Mouse (Mus musculus) right cerebral cortex, postnatal 4 days (tissue): ENCODE data around the gene Pde4d.
A peak's percentile ranks its signal among the peaks of the same experiment; 100 is the strongest.

ENCODE experiments used
- DNase-seq: peaks from one replicate; pipeline ENCODE4 v3.0.0-alpha.2; 2022

The Pde4d gene

DNA sequence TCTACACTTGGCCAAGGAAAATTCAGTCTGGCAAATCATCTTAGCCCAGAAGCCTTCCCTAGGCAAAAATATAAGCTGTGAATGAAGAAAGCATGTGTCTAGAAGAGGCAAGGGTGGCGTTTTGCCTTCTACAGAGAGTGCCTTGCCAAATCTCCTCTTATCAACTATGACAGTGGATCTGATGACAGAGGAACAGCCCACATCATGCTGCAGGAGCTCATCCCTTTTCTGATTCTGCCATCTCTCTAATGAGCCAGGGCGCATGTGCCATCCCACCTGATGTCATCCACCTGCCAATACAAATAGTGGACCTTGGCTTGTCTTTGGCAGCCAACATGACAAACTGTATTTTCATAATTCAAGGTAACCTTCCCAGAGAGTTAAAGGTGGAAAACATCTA, 1154.3 kb downstream of the Pde4d start:
- no peak for DNase-seq

DNA sequence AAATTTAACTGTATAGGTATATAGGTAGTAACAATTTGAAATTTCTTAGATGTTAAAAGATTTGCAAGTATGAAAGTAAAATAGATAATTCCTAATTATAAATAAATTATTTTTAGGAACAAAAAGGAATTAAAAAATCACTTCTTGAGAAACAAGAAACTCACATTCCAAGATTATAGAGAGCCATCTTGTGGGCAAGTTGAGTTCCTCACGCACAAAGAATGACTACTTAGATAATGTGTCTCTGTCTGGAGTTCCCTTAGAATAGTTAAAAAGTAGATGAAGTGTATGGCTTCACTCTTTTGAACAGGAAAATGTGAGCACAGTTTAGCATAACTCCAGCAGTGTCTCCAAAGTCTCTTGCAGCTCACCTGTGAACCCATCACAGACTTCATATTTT, 1155.4 kb downstream of the Pde4d start:
- no peak for DNase-seq

- DNase-seq = no peak
These were observed 1159.5 kb downstream of the Pde4d start for GRCm38 (mm10) chr13:109609106-109609804.

DNA sequence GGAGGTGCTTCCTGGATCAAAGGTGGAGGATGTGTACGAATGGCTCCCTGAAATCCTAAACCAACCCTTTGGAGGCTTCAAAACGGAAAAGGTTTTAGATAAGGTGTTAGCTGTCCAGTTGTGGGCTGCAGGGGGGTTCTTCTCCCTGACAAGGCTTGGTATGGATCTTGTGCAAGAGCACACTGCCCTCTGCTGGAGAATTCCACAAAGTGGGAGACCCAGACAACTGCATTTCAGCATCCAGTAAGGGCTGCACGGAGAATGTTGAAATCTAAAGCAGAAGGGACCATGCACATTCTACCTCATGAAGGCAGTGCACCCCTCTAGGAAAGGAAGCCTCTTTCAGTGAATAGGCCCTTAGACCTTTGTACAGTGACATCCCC, 1160.0 kb downstream of the Pde4d start:
- DNase-seq = peak; percentile 68

DNA sequence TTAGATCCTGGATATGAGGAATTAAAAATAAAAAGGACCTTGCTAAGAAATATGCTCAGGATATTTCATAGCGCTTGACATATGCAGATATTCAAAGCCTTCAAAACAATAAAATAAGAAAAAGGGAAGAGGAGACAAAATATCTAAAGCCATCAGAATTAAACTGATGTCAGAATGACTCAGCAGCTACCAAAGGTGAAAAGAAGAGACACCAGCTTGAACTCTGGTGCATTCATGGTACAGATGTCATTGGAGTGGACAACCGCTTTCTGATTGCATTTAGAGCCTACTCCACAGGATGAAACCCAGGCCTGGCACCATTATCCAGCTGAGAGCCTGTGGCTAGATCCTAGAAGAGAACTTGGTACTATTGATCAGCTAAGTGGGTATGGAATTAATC, 1161.0 kb downstream of the Pde4d start:
- DNase-seq = no peak

DNA sequence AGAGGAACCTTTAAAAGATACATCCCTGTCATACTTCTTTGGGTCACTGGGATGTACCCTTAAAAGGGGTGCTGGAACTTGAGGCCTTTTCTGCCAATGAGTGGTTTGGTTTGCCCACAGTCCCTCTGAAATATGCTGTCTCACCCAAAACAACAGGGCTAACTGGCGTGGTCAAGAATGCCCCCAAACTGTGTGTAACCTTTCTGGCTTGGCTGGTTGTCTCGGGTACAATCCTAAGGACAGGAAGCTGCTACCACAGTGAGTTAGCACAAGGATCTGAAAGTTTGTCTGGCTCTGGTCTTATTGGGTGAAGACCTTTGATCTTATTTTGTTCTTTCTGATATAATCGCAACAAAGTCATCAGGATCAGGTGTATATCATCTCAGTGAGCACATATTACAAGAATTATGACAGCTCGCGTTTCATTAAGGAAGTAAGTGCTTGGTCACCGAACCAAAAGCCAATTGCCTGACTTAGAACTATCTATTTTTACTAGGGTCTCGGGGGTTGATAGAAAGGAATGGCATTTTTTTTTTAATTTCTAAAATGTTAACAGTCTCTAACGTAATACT, 1165.6 kb downstream of the Pde4d start:
- DNase-seq = no peak

GRCm38 (mm10) chr13:109615785-109616281, 1166.1 kb downstream of the Pde4d start:
- no peak for DNase-seq

GRCm38 (mm10) chr13:109619158-109619657, 1169.5 kb downstream of the Pde4d start:
- no peak for DNase-seq

DNA sequence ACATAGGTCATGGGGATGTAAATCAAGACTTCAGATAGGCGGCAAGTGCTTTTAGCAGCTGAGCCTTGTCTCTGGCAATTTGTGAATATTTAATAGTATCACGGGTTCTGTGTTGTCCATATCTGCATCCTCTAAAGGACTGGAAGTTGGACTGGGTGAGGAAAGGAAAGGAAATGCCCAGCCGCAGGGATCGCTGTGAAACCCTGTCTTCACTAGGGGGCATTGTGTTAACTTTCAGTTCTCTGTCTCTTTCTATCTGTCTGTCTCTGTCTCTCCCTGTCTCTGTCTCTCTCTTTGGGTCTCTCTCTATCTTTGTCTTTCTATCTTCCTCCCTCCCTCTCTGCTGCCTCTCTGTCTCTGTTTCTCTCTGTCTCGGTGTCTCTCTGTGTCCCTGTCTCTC, 1172.5 kb downstream of the Pde4d start:
- DNase-seq = no peak

- DNase-seq = no peak
These were observed 1173.5 kb downstream of the Pde4d start for GRCm38 (mm10) chr13:109623201-109623600.

GRCm38 (mm10) chr13:109624772-109625349, 1175.1 kb downstream of the Pde4d start:
- DNase-seq = no peak

DNA sequence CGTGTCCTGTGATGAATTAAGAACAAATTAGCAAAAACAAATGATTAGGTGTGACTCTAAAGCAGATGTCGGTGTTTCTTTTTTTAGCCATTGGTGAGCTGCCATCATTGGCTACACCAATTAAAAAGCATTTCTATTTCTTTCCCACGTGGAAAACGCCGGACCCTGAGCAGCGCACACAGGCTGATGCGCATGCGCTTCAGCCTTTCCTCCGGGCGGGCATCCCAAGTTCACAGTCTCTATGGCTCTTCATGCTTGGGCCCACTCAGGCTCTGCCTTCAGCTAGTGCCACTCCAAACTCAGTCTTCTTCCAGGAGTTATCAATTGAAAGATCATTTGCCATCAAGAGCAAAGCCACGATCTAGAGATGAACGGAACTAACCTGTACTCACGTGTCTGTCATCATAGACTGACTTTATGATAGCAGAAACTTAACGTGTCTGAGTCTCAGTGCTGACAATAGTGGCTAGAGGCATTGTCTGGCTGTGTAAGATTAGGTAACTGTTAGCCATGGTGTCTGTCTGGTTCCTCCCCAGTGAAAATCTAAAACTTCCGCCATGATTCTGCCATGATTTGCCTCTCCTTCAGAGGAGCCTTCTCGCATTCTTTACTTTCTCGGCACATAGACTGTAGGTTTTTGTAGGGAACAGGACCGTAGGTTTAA, 1175.8 kb downstream of the Pde4d start:
- no peak for DNase-seq

GRCm38 (mm10) chr13:109627265-109627664, 1177.5 kb downstream of the Pde4d start:
- no peak for DNase-seq

- DNase-seq = no peak
These were observed 1178.9 kb downstream of the Pde4d start for GRCm38 (mm10) chr13:109628606-109629005.

DNA sequence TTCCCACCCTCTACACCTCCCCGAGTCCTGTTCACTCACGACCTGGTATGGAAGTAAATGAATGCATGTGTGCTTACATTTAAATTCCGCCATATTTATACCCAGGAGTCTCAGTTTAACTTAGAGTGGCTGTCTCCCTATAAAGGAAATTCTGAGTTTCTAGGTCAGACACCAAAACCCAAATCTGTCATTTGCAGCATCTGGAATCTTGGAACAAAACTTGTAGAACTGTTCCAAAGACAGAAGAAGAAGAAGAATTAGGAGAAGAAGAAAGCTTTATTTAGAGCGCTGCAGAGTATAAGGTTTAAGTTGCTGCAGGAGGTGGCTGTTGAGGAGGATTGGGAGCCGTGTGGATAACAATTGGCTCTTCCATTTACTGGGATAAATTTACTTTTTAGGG, 1179.5 kb downstream of the Pde4d start:
- DNase-seq = no peak

DNA sequence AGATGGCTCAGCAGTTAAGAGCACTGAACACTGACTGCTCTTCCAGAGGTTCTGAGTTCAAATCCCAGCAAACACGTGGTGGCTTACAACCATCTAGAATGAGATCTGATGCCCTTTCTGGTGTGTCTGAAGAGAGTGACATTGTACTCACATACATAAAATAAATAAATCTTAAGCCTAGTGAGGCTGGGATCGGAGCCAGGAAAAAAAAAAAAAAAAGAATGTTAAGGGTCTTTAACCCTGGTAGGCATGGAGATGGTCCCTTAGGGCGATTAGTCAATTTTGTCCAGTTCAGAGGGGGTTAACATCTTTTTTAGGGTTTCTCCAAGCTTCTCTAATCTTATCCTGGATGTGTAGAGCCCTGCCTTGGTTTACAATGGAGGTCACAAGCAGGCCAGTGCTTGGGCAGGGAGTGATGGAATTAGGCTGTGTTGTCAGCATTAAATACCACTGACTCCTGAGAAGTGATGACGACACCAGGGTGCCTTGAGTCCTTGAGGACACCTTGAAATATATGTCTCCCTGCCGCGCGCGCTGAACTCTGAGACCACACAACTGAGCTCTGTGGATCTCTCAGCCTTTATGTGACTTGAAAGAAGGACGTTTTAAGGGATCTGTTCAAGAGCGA, 1181.8 kb downstream of the Pde4d start:
- no peak for DNase-seq

DNA sequence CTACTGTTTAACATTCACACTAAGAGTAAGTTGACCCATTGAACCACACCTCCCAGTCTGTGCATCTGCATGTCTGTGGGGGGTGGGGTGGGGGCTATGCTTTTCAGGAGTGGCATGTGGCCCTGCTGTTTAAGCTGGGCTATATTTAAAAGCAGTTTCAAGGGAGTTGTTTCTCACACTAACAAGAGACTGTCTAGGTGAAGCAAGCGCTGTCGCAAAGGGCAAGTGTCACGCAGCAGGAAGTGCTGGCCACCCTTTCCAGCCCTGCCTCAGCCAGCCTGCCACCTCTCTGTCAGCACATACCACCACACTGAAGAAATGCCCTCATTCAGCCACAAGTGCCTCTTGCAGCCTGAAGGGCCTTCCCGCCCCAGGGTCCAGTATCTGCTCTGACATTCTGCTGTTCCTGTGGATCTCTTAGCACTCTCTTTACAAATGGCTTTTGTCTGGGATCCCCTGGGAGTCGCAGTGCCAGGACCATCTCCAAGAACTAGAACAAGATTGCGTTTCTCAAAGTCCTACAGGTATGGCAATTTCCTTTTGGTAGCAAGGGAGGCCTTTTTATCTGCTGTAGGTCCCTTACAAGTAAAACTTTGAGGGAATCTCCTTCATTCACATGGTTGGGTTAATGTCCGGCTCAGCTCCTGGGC, 1182.8 kb downstream of the Pde4d start:
- DNase-seq = no peak

GRCm38 (mm10) chr13:109633037-109633418, 1183.3 kb downstream of the Pde4d start:
- no peak for DNase-seq

DNA sequence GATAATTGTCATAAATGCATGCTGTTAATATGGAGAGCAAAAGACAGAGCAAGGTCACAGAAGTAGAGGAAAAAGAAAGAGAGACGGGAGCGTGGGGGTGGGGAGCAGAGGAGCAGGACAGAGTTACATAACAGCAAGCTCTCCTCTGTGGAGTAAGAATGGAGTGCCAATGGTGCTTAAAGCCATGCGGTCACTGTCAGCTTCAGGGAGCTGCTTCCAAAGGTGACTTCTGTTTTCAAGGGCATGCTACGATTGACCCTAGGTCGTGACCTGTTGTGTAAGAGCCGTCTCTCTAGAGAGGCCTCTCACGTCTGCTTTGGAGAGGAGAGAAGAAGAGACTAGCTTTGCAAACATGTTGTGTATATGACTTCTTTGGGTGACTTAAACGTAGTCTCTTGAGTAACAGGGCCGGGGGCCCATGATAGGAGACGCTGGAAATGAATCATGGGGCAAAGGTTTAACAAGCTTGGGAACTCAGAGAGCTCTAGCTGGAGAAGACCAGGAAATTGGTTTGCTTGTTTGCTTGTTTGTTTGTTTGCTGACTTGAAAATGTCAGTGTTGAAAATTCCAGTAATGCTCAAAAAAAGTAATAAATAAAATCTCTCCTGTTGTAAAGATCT, 1186.3 kb downstream of the Pde4d start:
- DNase-seq = no peak

- no peak for DNase-seq
These were observed 1188.5 kb downstream of the Pde4d start for GRCm38 (mm10) chr13:109638273-109638672.

DNA sequence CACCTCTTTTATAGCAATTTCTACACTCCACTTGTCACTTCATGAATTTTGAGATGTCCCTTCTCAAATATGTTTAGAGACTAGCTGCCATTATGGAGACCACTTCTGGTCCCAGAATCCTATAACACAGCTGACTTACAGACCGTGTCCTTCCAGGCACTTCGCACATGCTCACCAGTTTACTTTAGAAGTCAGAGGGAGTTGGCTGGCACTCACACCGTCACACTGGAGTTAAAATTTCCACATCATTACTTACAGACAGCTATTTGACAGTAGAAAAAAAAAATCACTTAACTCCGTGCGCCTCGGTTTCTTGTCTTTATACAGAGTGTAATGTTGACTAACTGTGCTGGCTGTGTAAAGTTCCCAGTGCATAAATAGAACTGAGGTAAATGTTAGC, 1189.5 kb downstream of the Pde4d start:
- DNase-seq = no peak

DNA sequence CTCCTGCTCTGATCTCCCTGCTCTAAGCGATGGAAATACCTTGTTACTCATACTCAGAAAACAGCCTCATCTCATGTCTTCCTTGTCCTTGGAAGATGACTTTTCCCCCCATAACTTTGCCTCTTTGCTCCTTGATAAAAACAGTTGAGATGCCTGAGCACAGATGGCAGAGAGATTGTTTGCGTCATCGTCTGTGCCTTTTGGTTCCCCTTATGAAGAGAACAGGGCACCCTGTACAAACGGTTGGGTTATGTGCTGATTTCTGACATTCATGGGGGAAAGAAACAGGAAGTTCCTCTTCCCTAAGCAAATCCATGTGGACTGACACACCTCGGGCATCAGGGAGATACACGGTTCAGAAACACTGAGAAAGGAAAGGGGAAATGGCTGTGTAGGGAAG, 1191.8 kb downstream of the Pde4d start:
- no peak for DNase-seq
